Mouse (Mus musculus) stomach, embryonic 14.5 days (tissue): ENCODE results near the gene Galns. TPM values are rescaled to one million over a fixed set of nuclear protein-coding genes. Genes with fewer than 3 reads are reported as not detected.
"Not testable (repeated sequence)": the region's sequence is repeated elsewhere in the genome, so short reads cannot be mapped to it uniquely, and the experiment has no call there.

ENCODE experiments used
- ATAC-seq: fragments of 200-750 bp; cut with Nextera tagmentation; 2 replicates; pipeline ENCODE4 v1.8.0; 2017; ENCODE audit warnings: low read depth, moderate TSS enrichment; ENCODE audit not compliant: insufficient number of reproducible peaks, insufficient read depth, low FRiP score
- H3K27ac ChIP-seq: fragments of 300-500 bp; sonication (generic); 2 replicates; pipeline ENCODE4 v1.5.1; 2014; ENCODE audit warnings: mild to moderate bottlenecking, low read length, moderate library complexity, mixed read lengths
- H3K27me3 ChIP-seq: fragments of 300-500 bp; sonication (generic); 2 replicates; pipeline ENCODE4 v1.6.1; 2014; ENCODE audit warnings: low read length, control low read depth, mixed read lengths; ENCODE audit not compliant: control insufficient read depth, insufficient read depth
- H3K36me3 ChIP-seq: fragments of 300-500 bp; sonication (generic); 2 replicates; pipeline ENCODE4 v1.6.1; 2014; ENCODE audit warnings: mild to moderate bottlenecking, control low read depth, low read length, moderate library complexity, mixed read lengths; ENCODE audit not compliant: control insufficient read depth, insufficient read depth
- H3K4me1 ChIP-seq: fragments of 300-500 bp; sonication (generic); 2 replicates; pipeline ENCODE4 v1.6.1; 2014; ENCODE audit warnings: low read length, control low read depth, mixed read lengths; ENCODE audit not compliant: control insufficient read depth, insufficient read depth
- H3K4me2 ChIP-seq: fragments of 300-500 bp; sonication (generic); replicated peaks from 2 replicates; pipeline ENCODE4 v1.6.1; 2014; ENCODE audit warnings: low read depth, low read length, control low read depth
- H3K4me3 ChIP-seq: fragments of 300-500 bp; sonication (generic); 2 replicates; pipeline ENCODE4 v1.5.1; 2014; ENCODE audit warnings: low read depth, low read length, control low read depth
- H3K9ac ChIP-seq: fragments of 300-500 bp; sonication (generic); replicated peaks from 2 replicates; pipeline ENCODE4 v1.6.1; 2014; ENCODE audit warnings: low read depth, mild to moderate bottlenecking, control low read depth, low read length, moderate library complexity, mixed read lengths
- H3K9me3 ChIP-seq: fragments of 300-500 bp; sonication (generic); 2 replicates; pipeline ENCODE4 v1.6.1; 2016; ENCODE audit warnings: low read depth, low read length, control low read depth; ENCODE audit not compliant: control insufficient read depth
- WGBS: fragments of 180-500 bp; shearing (Covaris S2); extraction: QIAGEN DNeasy Blood & Tissue Kit; methylation state at CpG from one replicate; pipeline ENCODE4 v1.1.7; 2014; 5-methylcytosine and 5-hydroxymethylcytosine counted together
- polyA plus RNA-seq: library from polyadenylated mRNA; unstranded; fragments of >200 nt; fragmentation: Nextera tagmentation; extraction: Ambion mirVana; gene quantifications from 2 replicates; pipeline ENCODE4 v1.2.1, GENCODE M21; 2014

Galns gene
- polyA plus RNA-seq, 1 experiment from 2014 or later: 14.6 TPM

DNA sequence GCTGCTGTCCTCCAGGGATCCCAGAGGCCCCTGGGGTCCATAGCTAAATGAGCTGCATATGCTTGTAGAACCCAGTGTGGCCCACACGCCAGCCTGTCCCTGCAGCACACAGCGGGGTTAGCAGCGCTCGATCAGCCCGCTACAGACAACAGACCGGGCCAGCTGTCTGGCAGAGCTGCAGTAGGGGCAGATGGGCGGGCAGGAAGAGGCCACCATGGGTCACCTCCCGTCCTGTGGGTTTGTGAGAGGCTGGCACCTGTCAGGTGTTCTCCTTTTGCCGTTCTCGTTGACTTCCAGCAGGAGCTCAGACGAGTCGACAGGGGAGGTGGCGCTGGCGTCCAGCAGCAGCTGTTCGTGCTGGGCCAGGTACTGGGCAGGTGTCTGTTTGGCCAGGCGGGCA, 27.3 kb upstream of the Galns start:
- H3K9ac ChIP-seq: no peak overlapping the region

DNA sequence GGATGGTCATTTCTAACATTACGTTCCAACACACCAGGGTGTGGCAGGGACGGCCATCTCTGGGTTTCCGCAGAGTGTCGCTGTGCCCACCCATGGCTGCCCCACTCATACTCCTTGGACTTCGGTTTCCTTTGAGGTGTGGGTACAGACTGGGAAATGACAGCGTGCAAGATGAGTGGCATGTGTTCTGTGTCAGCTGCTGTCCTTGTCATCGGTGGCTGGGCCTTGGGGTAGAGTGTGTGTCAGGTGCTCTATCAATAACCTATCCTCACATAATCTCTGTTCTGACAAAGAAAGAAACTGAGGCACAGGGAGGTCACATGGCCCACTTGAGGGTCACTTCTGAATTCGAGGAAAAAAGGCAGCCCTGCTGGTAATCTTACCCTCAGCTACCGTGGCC, 26.0 kb upstream of the Galns start:
- no peak overlapping the region for H3K9ac ChIP-seq
- no peak overlapping the region for H3K4me3 ChIP-seq
- peaks cover 35% of the 10 kb centered on the region for H3K4me1 ChIP-seq
- 87% methylated on average over 9 of the region's 9 CpGs for WGBS
- no peaks in the 10 kb centered on the region for H3K27me3 ChIP-seq
- ATAC-seq: no peak
- no peak overlapping the region for H3K27ac ChIP-seq
- no peaks in the 10 kb centered on the region for H3K9me3 ChIP-seq
- H3K4me2 ChIP-seq: no peak overlapping the region
- H3K36me3 ChIP-seq: no peaks in the 10 kb centered on the region

More for the DNA sequence above, 27.3 kb upstream of the Galns start:
- WGBS: 77% methylated on average over 16 of the region's 16 CpGs
- H3K36me3 ChIP-seq: no peaks in the 10 kb centered on the region
- H3K4me3 ChIP-seq: no peak overlapping the region
- H3K27ac ChIP-seq: no peak overlapping the region; the same call in 1 of the 2 replicates
- H3K4me2 ChIP-seq: no peak overlapping the region
- no peaks in the 10 kb centered on the region for H3K27me3 ChIP-seq
- H3K4me1 ChIP-seq: peaks cover 35% of the 10 kb centered on the region
- ATAC-seq: no peak
- no peaks in the 10 kb centered on the region for H3K9me3 ChIP-seq

DNA sequence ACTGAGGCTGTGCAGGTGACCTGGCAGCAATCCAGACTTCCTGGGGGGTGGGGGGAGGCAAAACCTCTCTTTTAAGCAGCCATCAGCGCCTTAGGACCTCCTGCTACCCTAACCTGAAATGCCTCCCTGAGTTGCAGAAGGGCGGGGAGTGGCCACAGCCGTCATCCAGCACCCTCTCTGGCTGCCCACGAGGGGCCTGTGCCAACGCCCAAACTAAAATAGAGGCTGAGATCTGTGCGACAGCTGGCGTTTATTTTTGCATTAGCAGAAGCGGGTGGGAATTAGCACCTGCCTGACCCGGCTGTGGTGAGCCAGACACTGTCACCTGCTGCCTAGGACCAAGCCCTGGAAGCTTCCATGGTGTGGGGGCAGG, 25.5 kb upstream of the Galns start:
- Histone ChIP-seq H3K4me1 (peaks cover 35% of the 10 kb centered on the region), H3K4me3 (no peak overlapping the region), H3K4me2 (no peak overlapping the region), H3K9ac (no peak overlapping the region), H3K27me3 (no peaks in the 10 kb centered on the region), H3K9me3 (no peaks in the 10 kb centered on the region), H3K36me3 (no peaks in the 10 kb centered on the region), H3K27ac (peak overlapping the region; percentile 21; the same call in 1 of the 2 replicates)
- 37% methylated on average over 9 of the region's 9 CpGs for WGBS
- no peak for ATAC-seq

- ATAC-seq: peak; percentile 74
- no peak overlapping the region for H3K9ac ChIP-seq
- peak overlapping the region; percentile 22 for H3K27ac ChIP-seq
- no peaks in the 10 kb centered on the region for H3K27me3 ChIP-seq
- no peaks in the 10 kb centered on the region for H3K9me3 ChIP-seq
- H3K4me3 ChIP-seq: no peak overlapping the region
- H3K36me3 ChIP-seq: no peaks in the 10 kb centered on the region
- H3K4me2 ChIP-seq: no peak overlapping the region
- 32% methylated on average over 14 of the region's 14 CpGs for WGBS
- H3K4me1 ChIP-seq: peaks cover 33% of the 10 kb centered on the region
Measured at GRCm38 (mm10) chr8:122635878-122636802, 24.9 kb upstream of the Galns start.

GRCm38 (mm10) chr8:122633205-122633604, 21.9 kb upstream of the Galns start:
- no peaks in the 10 kb centered on the region for H3K36me3 ChIP-seq
- H3K9me3 ChIP-seq: no peaks in the 10 kb centered on the region
- no peak overlapping the region for H3K4me2 ChIP-seq
- H3K9ac ChIP-seq: no peak overlapping the region
- 96% methylated on average over 14 of the region's 14 CpGs for WGBS
- no peaks in the 10 kb centered on the region for H3K27me3 ChIP-seq
- H3K27ac ChIP-seq: no peak overlapping the region
- H3K4me1 ChIP-seq: peaks cover 9% of the 10 kb centered on the region; the same call in 1 of the 2 replicates
- no peak for ATAC-seq
- no peak overlapping the region for H3K4me3 ChIP-seq

DNA sequence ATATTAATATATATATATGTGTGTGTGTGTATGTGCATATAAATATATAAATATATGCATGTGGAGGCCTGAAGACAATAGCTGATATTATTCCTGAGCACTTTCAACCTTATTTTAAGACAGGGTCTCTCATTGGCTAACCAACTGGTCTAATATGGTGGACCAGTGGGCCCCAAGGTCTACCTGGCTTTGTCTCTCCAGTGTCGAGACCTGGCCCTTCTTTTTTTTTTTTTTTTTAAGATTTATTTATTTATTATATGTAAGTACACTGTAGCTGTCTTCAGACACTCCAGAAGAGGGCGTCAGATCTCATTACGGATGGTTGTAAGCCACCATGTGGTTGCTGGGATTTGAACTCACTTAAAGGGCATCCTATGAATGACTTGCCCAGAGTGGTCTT, 20.9 kb upstream of the Galns start:
- H3K9me3 ChIP-seq, ATAC-seq, H3K9ac ChIP-seq, H3K4me1 ChIP-seq, H3K4me2 ChIP-seq, H3K4me3 ChIP-seq, H3K36me3 ChIP-seq, H3K27me3 ChIP-seq, H3K27ac ChIP-seq: not testable (repeated sequence)
- 77% methylated on average over 3 of the region's 3 CpGs for WGBS

DNA sequence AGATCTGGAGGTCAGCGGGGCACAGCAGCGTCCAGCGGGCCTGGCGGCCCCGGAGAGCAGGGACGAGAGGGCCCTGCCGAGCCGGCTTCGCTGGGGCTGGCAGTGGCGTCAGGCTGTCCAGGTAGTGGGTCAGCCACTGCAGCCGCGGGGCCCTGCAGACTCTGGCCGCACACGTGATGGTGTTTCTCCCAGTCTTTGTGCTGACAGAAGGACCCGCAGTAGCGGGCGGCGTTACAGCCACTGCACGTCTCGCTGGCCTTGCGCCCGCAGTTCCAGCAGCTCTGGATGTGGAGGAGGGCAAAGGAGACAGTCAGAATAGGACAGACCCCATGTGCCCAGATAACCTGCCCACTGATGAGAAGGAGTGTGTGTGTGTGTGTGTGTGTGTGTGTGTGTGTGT, 19.4 kb upstream of the Galns start:
- Histone ChIP-seq H3K4me3 (no peak overlapping the region), H3K27ac (no peak overlapping the region), H3K9ac (no peak overlapping the region), H3K9me3 (no peaks in the 10 kb centered on the region), H3K4me1 (no peaks in the 10 kb centered on the region; the same call in 1 of the 2 replicates), H3K36me3 (no peaks in the 10 kb centered on the region), H3K27me3 (no peaks in the 10 kb centered on the region), H3K4me2 (0 out of 2 replicates have a peak overlapping the region, but pooled peaks have one; percentile 10)
- ATAC-seq: no peak
- WGBS: 58% methylated on average over 22 of the region's 22 CpGs

DNA sequence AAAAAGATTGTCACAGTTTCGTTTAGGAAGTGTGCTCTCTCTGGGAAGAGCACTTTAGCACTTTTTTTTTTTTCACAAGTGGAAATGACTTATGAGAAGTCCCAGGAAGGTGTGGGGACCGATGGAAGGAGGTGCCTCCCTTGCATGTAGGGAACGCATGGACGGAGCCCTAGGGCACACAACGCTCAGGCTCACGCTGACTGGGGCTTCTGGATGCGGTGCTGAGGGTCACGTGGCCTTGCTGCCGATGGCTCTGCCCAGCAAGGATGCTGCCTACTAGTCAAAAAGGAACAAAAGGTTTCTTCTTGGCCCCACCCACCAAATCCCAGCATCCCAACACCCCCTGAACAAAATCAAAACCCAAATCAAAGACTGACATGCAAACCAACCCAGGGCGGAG, 18.1 kb upstream of the Galns start:
- H3K36me3 ChIP-seq: no peaks in the 10 kb centered on the region
- H3K4me2 ChIP-seq: no peak overlapping the region
- H3K9ac ChIP-seq: no peak overlapping the region
- H3K27ac ChIP-seq: no peak overlapping the region
- no peaks in the 10 kb centered on the region for H3K27me3 ChIP-seq
- ATAC-seq: no peak
- WGBS: 44% methylated on average over 10 of the region's 10 CpGs
- H3K9me3 ChIP-seq: no peaks in the 10 kb centered on the region
- no peak overlapping the region for H3K4me3 ChIP-seq
- no peaks in the 10 kb centered on the region for H3K4me1 ChIP-seq
